Mouse (Mus musculus) E14TG2a.4 (cell line): ENCODE measurements around the gene Cnpy2.
"Not testable (repeated sequence)": the region's sequence is repeated elsewhere in the genome, so short reads cannot be mapped to it uniquely, and the experiment has no call there.

ENCODE experiments used
- H3K27me3 ChIP-seq: 2 replicates; pipeline ENCODE4 v1.6.1; 2014; ENCODE audit warnings: low read length, control low read depth; ENCODE audit not compliant: insufficient read depth
- H3K36me3 ChIP-seq: 2 replicates; pipeline ENCODE4 v1.6.1; 2014; ENCODE audit warnings: low read length, control low read depth; ENCODE audit not compliant: insufficient read depth
- H3K4me1 ChIP-seq: replicated peaks from 2 replicates; pipeline ENCODE4 v1.6.1; 2014; ENCODE audit warnings: low read depth, low read length, control low read depth
- H3K4me3 ChIP-seq: replicated peaks from 2 replicates; pipeline ENCODE4 v1.5.1; 2014; ENCODE audit warnings: mild to moderate bottlenecking, low read length
- H3K9me3 ChIP-seq: 2 replicates; pipeline ENCODE4 v1.6.1; 2014; ENCODE audit warnings: low read length, control low read depth
- CTCF ChIP-seq: conservative IDR thresholded peaks from 2 replicates; pipeline ENCODE4 v1.5.1; 2014; ENCODE audit warnings: low read length
- NANOG ChIP-seq: IDR thresholded peaks from 2 replicates; pipeline ENCODE4 v1.6.1; 2014; ENCODE audit warnings: borderline replicate concordance, low read length, mixed read lengths
- POU5F1 ChIP-seq: IDR thresholded peaks from 2 replicates; pipeline ENCODE4 v1.6.1; 2014; ENCODE audit warnings: low read length, borderline replicate concordance

The Cnpy2 gene

GRCm38 (mm10) chr10:128309654-128310053 is 12.6 kb upstream of the Cnpy2 start:
- Histone ChIP-seq H3K36me3 (peaks cover 85% of the 10 kb centered on the region), H3K9me3 (no peaks in the 10 kb centered on the region), H3K27me3 (no peaks in the 10 kb centered on the region), H3K4me3 (no peak overlapping the region), H3K4me1 (peaks cover 14% of the 10 kb centered on the region)
- TF ChIP-seq POU5F1, result no peak
- TF ChIP-seq NANOG, result no peak
- TF ChIP-seq CTCF, result no peak

GRCm38 (mm10) chr10:128310177-128310576 is 12.1 kb upstream of the Cnpy2 start:
- no peak overlapping the region for H3K4me3 ChIP-seq

GRCm38 (mm10) chr10:128310902-128311301 is 11.4 kb upstream of the Cnpy2 start:
- Histone ChIP-seq H3K9me3 (no peaks in the 10 kb centered on the region), H3K36me3 (peaks cover 88% of the 10 kb centered on the region), H3K27me3 (no peaks in the 10 kb centered on the region), H3K4me1 (peaks cover 11% of the 10 kb centered on the region), H3K4me3 (no peak overlapping the region)
- no peak for TF ChIP-seq CTCF
- TF ChIP-seq NANOG, result no peak
- no peak for TF ChIP-seq POU5F1

More at GRCm38 (mm10) chr10:128310177-128310576, 12.1 kb upstream of the Cnpy2 start:
- Histone ChIP-seq H3K27me3 (no peaks in the 10 kb centered on the region), H3K9me3 (no peaks in the 10 kb centered on the region), H3K36me3 (peaks cover 88% of the 10 kb centered on the region), H3K4me1 (peaks cover 11% of the 10 kb centered on the region)
- TF ChIP-seq NANOG, result no peak
- TF ChIP-seq CTCF, result no peak
- no peak for TF ChIP-seq POU5F1

GRCm38 (mm10) chr10:128315578-128315977 is 6.7 kb upstream of the Cnpy2 start:
- Histone ChIP-seq H3K4me1 (peaks cover 12% of the 10 kb centered on the region), H3K36me3 (peaks cover 94% of the 10 kb centered on the region), H3K9me3 (no peaks in the 10 kb centered on the region), H3K4me3 (no peak overlapping the region), H3K27me3 (no peaks in the 10 kb centered on the region)
- TF ChIP-seq POU5F1 (no peak), NANOG (no peak), CTCF (no peak)

GRCm38 (mm10) chr10:128321641-128322040 is 618 bp upstream of the Cnpy2 start:
- Histone ChIP-seq H3K9me3 (no peaks in the 10 kb centered on the region), H3K36me3 (peaks cover 70% of the 10 kb centered on the region), H3K4me3 (peak overlapping the region; percentile 95), H3K4me1 (peaks cover 42% of the 10 kb centered on the region), H3K27me3 (no peaks in the 10 kb centered on the region)
- TF ChIP-seq NANOG, result no peak
- no peak for TF ChIP-seq POU5F1
- no peak for TF ChIP-seq CTCF

- Histone ChIP-seq H3K4me1 (peaks cover 44% of the 10 kb centered on the region), H3K9me3 (no peaks in the 10 kb centered on the region), H3K36me3 (peaks cover 70% of the 10 kb centered on the region), H3K4me3 (peak overlapping the region; percentile 95), H3K27me3 (no peaks in the 10 kb centered on the region)
- TF ChIP-seq NANOG (no peak), POU5F1 (no peak), CTCF (no peak)
Observed at GRCm38 (mm10) chr10:128323516-128323915, 1.3 kb downstream of the Cnpy2 start.

GRCm38 (mm10) chr10:128326825-128327224 is 4.6 kb downstream of the Cnpy2 start:
- Histone ChIP-seq H3K27me3 (no peaks in the 10 kb centered on the region), H3K36me3 (peaks cover 52% of the 10 kb centered on the region), H3K9me3 (no peaks in the 10 kb centered on the region), H3K4me1 (peaks cover 36% of the 10 kb centered on the region), H3K4me3 (0 out of 2 replicates have a peak overlapping the region, but pooled peaks have one; percentile 10)
- TF ChIP-seq POU5F1 (no peak), CTCF (no peak), NANOG (no peak)

- H3K36me3 ChIP-seq, result peaks cover 52% of the 10 kb centered on the region
- no peak overlapping the region for H3K4me3 ChIP-seq
- H3K4me1 ChIP-seq, result peaks cover 35% of the 10 kb centered on the region
- no peak for TF ChIP-seq NANOG
- TF ChIP-seq POU5F1, result no peak
- TF ChIP-seq CTCF, result peak; percentile 19
- H3K9me3 ChIP-seq, result no peaks in the 10 kb centered on the region
- no peaks in the 10 kb centered on the region for H3K27me3 ChIP-seq
Observed at GRCm38 (mm10) chr10:128327610-128328009, 5.4 kb downstream of the Cnpy2 start.

GRCm38 (mm10) chr10:128332358-128333249 is 10.3 kb downstream of the Cnpy2 start:
- H3K4me3 ChIP-seq, H3K9me3 ChIP-seq, H3K27me3 ChIP-seq: not testable (repeated sequence)
- H3K4me1 ChIP-seq, result peaks cover 18% of the 10 kb centered on the region
- peaks cover 17% of the 10 kb centered on the region for H3K36me3 ChIP-seq
